Mouse (Mus musculus): ENCODE results near the gene Ccin. TPM values are rescaled to one million over a fixed set of nuclear protein-coding genes. Genes with fewer than 3 reads are reported as not detected.

Ccin gene
- polyA plus RNA-seq, 1 experiment from 2014 or later, result not detected

- no peaks in the 10 kb centered on the region for H3K4me1 ChIP-seq (replicated peaks)
- WGBS, result 93% methylated on average over 5 of the region's 5 CpGs
- H3K4me3 ChIP-seq, result no peak within 1 kb of the TSS
- no peaks in the 10 kb centered on the region for H3K27me3 ChIP-seq
- H3K4me2 ChIP-seq, result no peak within 1 kb of the TSS
- no peak within 1 kb of the TSS for H3K9ac ChIP-seq
- H3K27ac ChIP-seq (replicated peaks), result no peak within 1 kb of the TSS
- H3K9me3 ChIP-seq, result no peaks in the 10 kb centered on the region
- no peaks in the 10 kb centered on the region for H3K36me3 ChIP-seq
- no peak for ATAC-seq (ENCODE audit: low FRiP score, low read depth)
Observed at GRCm38 (mm10) chr4:44004126-44004525, 20.8 kb downstream of the Ccin start, which contains the start of gene Clta. Gene Clta, plus strand, starts transcription at chr4:44004452.

- no peak overlapping the region for H3K4me2 ChIP-seq
Observed at GRCm38 (mm10) chr4:44004623-44005409, 21.5 kb downstream of the Ccin start.

GRCm38 (mm10) chr4:44010176-44010575 is 26.9 kb downstream of the Ccin start:
- Histone ChIP-seq H3K9me3 (no peaks in the 10 kb centered on the region), H3K4me2 (no peak overlapping the region), H3K9ac (no peak overlapping the region), H3K4me3 (no peak overlapping the region), H3K4me1 (replicated peaks) (peaks cover 25% of the 10 kb centered on the region), H3K36me3 (no peaks in the 10 kb centered on the region), H3K27ac (replicated peaks) (no peak overlapping the region), H3K27me3 (no peaks in the 10 kb centered on the region)
- WGBS, result 90% methylated on average over 1 of the region's 1 CpGs
- no peak for ATAC-seq (ENCODE audit: low FRiP score, low read depth)

More at GRCm38 (mm10) chr4:44004623-44005409, 21.5 kb downstream of the Ccin start:
- Histone ChIP-seq H3K9me3 (no peaks in the 10 kb centered on the region), H3K4me3 (no peak overlapping the region), H3K27me3 (no peaks in the 10 kb centered on the region), H3K27ac (replicated peaks) (no peak overlapping the region), H3K9ac (no peak overlapping the region), H3K4me1 (replicated peaks) (no peaks in the 10 kb centered on the region), H3K36me3 (no peaks in the 10 kb centered on the region)
- ATAC-seq (ENCODE audit: low FRiP score, low read depth), result no peak
- WGBS, result 78% methylated on average over 3 of the region's 3 CpGs

- ATAC-seq (ENCODE audit: low FRiP score, low read depth), result no peak
- H3K9me3 ChIP-seq, result no peaks in the 10 kb centered on the region
Observed at GRCm38 (mm10) chr4:44010893-44011292, 27.6 kb downstream of the Ccin start.

GRCm38 (mm10) chr4:44011799-44012198 is 28.5 kb downstream of the Ccin start:
- no peaks in the 10 kb centered on the region for H3K9me3 ChIP-seq
- H3K27me3 ChIP-seq, result no peaks in the 10 kb centered on the region
- no peaks in the 10 kb centered on the region for H3K36me3 ChIP-seq
- WGBS, result 86% methylated on average over 3 of the region's 3 CpGs
- no peak for ATAC-seq (ENCODE audit: low FRiP score, low read depth)
- H3K4me1 ChIP-seq (replicated peaks), result peaks cover 35% of the 10 kb centered on the region
- H3K27ac ChIP-seq (replicated peaks), result peak overlapping the region; percentile 88
- H3K4me2 ChIP-seq, result peak overlapping the region; percentile 98
- H3K9ac ChIP-seq, result peak overlapping the region; percentile 96
- peak overlapping the region; percentile 88 for H3K4me3 ChIP-seq

More at GRCm38 (mm10) chr4:44010893-44011292, 27.6 kb downstream of the Ccin start:
- no peaks in the 10 kb centered on the region for H3K36me3 ChIP-seq
- no peak overlapping the region for H3K27ac ChIP-seq (replicated peaks)
- no peak overlapping the region for H3K4me3 ChIP-seq
- no peak overlapping the region for H3K9ac ChIP-seq
- 45% methylated on average over 2 of the region's 2 CpGs for WGBS
- peaks cover 30% of the 10 kb centered on the region for H3K4me1 ChIP-seq (replicated peaks)
- H3K27me3 ChIP-seq, result no peaks in the 10 kb centered on the region
- H3K4me2 ChIP-seq, result no peak overlapping the region

- Histone ChIP-seq H3K27me3 (no peaks in the 10 kb centered on the region), H3K9me3 (no peaks in the 10 kb centered on the region), H3K9ac (peak overlapping the region; percentile 96), H3K27ac (replicated peaks) (peak overlapping the region; percentile 88), H3K4me3 (peak overlapping the region; percentile 88), H3K36me3 (no peaks in the 10 kb centered on the region), H3K4me1 (replicated peaks) (peaks cover 35% of the 10 kb centered on the region), H3K4me2 (peak overlapping the region; percentile 98)
- WGBS, result under 1% methylated on average over 77 of the region's 77 CpGs
- ATAC-seq (ENCODE audit: low FRiP score, low read depth), result peak; percentile 99
Observed at GRCm38 (mm10) chr4:44012376-44013367, 29.4 kb downstream of the Ccin start.

GRCm38 (mm10) chr4:44013391-44014070 is 30.2 kb downstream of the Ccin start:
- H3K4me2 ChIP-seq, result peak overlapping the region; percentile 98
- H3K4me3 ChIP-seq, result peak overlapping the region; percentile 88
- no peaks in the 10 kb centered on the region for H3K9me3 ChIP-seq
- H3K4me1 ChIP-seq (replicated peaks), result peaks cover 35% of the 10 kb centered on the region
- no peaks in the 10 kb centered on the region for H3K27me3 ChIP-seq
- ATAC-seq (ENCODE audit: low FRiP score, low read depth), result no peak
- H3K36me3 ChIP-seq, result no peaks in the 10 kb centered on the region
- 31% methylated on average over 11 of the region's 11 CpGs for WGBS
- H3K27ac ChIP-seq (replicated peaks), result no peak overlapping the region
- H3K9ac ChIP-seq, result peak overlapping the region; percentile 96

GRCm38 (mm10) chr4:44016071-44016470 is 32.8 kb downstream of the Ccin start:
- peaks cover 35% of the 10 kb centered on the region for H3K4me1 ChIP-seq (replicated peaks)
- WGBS, result 95% methylated on average over 4 of the region's 4 CpGs
- no peak overlapping the region for H3K9ac ChIP-seq
- H3K9me3 ChIP-seq, result no peaks in the 10 kb centered on the region
- no peak overlapping the region for H3K27ac ChIP-seq (replicated peaks)
- peaks cover 25% of the 10 kb centered on the region for H3K36me3 ChIP-seq
- H3K4me3 ChIP-seq, result no peak overlapping the region
- no peak for ATAC-seq (ENCODE audit: low FRiP score, low read depth)
- no peak overlapping the region for H3K4me2 ChIP-seq
- no peaks in the 10 kb centered on the region for H3K27me3 ChIP-seq

- no peak for ATAC-seq (ENCODE audit: low FRiP score, low read depth)
- Histone ChIP-seq H3K36me3 (peaks cover 32% of the 10 kb centered on the region), H3K4me3 (no peak overlapping the region), H3K4me2 (no peak overlapping the region), H3K9me3 (no peaks in the 10 kb centered on the region), H3K4me1 (replicated peaks) (peaks cover 34% of the 10 kb centered on the region), H3K9ac (no peak overlapping the region), H3K27me3 (no peaks in the 10 kb centered on the region), H3K27ac (replicated peaks) (no peak overlapping the region)
- 95% methylated on average over 12 of the region's 12 CpGs for WGBS
Observed at GRCm38 (mm10) chr4:44016791-44017190, 33.5 kb downstream of the Ccin start.

- peaks cover 80% of the 10 kb centered on the region for H3K36me3 ChIP-seq
Observed at GRCm38 (mm10) chr4:44022323-44022722, 39.0 kb downstream of the Ccin start.

GRCm38 (mm10) chr4:44022766-44023165 is 39.5 kb downstream of the Ccin start:
- 97% methylated on average over 11 of the region's 11 CpGs for WGBS
- no peak for ATAC-seq (ENCODE audit: low FRiP score, low read depth)

More at GRCm38 (mm10) chr4:44022323-44022722, 39.0 kb downstream of the Ccin start:
- WGBS, result 85% methylated on average over 4 of the region's 4 CpGs
- no peak overlapping the region for H3K4me2 ChIP-seq
- H3K9me3 ChIP-seq, result no peaks in the 10 kb centered on the region
- H3K9ac ChIP-seq, result no peak overlapping the region
- H3K27ac ChIP-seq (replicated peaks), result no peak overlapping the region
- no peaks in the 10 kb centered on the region for H3K27me3 ChIP-seq
- no peak for ATAC-seq (ENCODE audit: low FRiP score, low read depth)
- no peak overlapping the region for H3K4me3 ChIP-seq
- no peaks in the 10 kb centered on the region for H3K4me1 ChIP-seq (replicated peaks)

More at GRCm38 (mm10) chr4:44022766-44023165, 39.5 kb downstream of the Ccin start:
- H3K4me3 ChIP-seq, result no peak overlapping the region
- peaks cover 84% of the 10 kb centered on the region for H3K36me3 ChIP-seq
- H3K9me3 ChIP-seq, result no peaks in the 10 kb centered on the region
- no peak overlapping the region for H3K27ac ChIP-seq (replicated peaks)
- H3K4me2 ChIP-seq, result no peak overlapping the region
- H3K9ac ChIP-seq, result no peak overlapping the region
- no peaks in the 10 kb centered on the region for H3K27me3 ChIP-seq
- no peaks in the 10 kb centered on the region for H3K4me1 ChIP-seq (replicated peaks)

Data from hindbrain, embryonic 15.5 days (tissue).